Mouse (Mus musculus) myocyte (in vitro differentiated cells): ENCODE measurements at regions not wholly inside any gene's neighbourhood (a gene's known extent, or its start where the extent isn't known, plus 50 kb on each side); places are given as distances from the start of the nearest gene placed in this dataset.

Source experiments
- POLR2A ChIP-seq: IDR thresholded peaks from one replicate; pipeline ENCODE4 v1.6.1; 2011; ENCODE audit warnings: low read depth, mild to moderate bottlenecking, control low read depth, moderate library complexity; ENCODE audit not compliant: insufficient read length
- TCF12 ChIP-seq: IDR thresholded peaks from one replicate; pipeline ENCODE4 v1.6.1; 2011; ENCODE audit warnings: mild to moderate bottlenecking, control low read depth; ENCODE audit not compliant: poor library complexity, insufficient read depth, severe bottlenecking

DNA sequence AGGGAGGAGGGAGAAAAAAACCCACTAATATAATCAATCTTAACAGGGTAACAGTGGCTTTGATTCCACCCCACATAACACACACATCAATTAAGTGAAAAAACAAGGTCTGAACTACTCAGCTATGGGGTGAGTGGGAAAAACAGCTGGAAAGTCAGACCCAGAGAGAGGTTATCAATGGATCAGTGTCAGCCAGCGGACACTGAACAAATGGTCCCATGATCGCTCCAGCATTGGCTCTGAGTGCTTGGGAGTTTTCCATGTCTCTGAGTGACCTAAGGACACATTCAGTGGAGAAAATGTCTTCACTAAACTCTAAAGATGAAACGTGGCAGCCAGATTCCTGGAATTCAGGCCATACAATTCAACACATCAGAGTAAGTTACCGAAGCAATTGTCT lies 281.9 kb downstream of the Epha4 start:
- TF ChIP-seq POLR2A (no peak), TCF12 (no peak)
